Mouse (Mus musculus): ENCODE measurements around the gene Ift122. TPM values are rescaled to one million over a fixed set of nuclear protein-coding genes. Genes with fewer than 3 reads are reported as not detected.

The Ift122 gene
- polyA plus RNA-seq, 1 experiment, result 3.7 TPM

DNA sequence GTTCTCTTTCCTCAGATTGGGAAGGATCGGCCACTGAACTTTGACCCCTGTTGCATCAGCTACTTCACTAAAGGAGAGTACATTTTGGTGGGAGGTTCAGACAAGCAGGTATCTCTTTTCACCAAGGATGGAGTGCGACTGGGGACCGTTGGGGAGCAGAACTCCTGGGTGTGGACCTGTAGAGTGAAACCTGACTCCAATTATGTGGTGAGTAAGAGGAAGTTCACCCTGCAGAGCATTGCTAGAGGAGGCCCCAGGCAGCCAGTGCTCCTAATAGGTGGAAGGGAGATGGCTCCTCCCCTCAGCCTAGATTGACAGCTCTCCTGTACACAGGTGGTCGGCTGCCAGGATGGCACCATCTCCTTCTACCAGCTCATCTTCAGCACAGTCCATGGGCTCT lies 33.6 kb downstream of the Ift122 start:
- WGBS, result 43% methylated on average over 4 of the region's 4 CpGs

GRCm38 (mm10) chr6:115888296-115888695 lies 35.0 kb downstream of the Ift122 start:
- WGBS, result 97% methylated on average over 3 of the region's 3 CpGs
- no peak for DNase-seq (ENCODE audit: low read depth, low spot score)

More for the DNA sequence above, 33.6 kb downstream of the Ift122 start:
- DNase-seq (ENCODE audit: low read depth, low spot score), result no peak

DNA sequence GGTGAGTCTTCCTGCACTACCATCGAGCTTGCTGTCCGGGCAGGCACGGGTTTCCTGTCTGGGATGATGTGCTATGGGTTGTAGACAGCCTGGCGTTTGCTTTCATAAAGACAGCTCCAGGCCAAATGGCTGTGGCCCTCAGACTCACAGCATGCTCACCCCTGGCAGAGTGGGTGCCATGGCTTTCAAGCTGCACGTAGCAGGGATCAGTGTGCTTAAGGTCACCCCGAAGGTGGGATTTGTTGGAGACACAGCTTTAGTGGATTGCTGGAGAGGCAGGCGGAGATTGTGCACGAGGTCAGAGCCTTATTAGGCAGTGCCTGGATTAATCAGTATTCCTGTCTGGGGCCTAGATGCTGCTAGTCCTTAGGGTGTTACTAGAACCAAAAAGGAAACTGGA lies 37.3 kb downstream of the Ift122 start:
- no peak for DNase-seq (ENCODE audit: low read depth, low spot score)
- 78% methylated on average over 8 of the region's 8 CpGs for WGBS

GRCm38 (mm10) chr6:115891061-115891460 lies 37.8 kb downstream of the Ift122 start:
- WGBS, result 80% methylated on average over 6 of the region's 6 CpGs
- DNase-seq (ENCODE audit: low read depth, low spot score), result no peak

DNA sequence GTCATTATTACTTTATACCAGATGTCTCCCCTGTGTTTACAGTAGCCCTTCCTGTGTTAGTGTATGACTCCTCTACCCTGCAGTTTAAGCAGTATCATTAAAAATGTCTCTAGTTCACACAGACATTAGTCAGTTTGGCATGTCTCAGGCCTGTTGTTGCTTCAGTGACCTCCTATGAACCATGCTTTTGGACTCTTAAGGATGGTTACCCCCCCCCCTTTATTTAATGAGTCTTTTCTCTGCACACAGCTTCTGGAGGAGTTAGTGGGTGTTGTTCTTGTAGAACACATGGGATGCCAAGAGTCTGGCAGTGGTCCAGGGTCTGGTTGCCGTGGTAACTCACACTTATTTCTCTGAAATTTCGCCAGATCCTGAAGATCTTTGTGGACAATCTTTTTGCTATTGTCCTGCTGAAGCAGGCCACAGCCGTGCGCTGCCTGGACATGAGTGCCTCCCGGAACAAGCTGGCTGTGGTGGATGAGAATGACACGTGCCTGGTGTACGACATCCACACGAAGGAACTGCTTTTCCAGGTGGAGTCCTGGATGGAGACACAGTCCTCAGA lies 38.3 kb downstream of the Ift122 start:
- 77% methylated on average over 8 of the region's 8 CpGs for WGBS
- no peak for DNase-seq (ENCODE audit: low read depth, low spot score)

- DNase-seq (ENCODE audit: low read depth, low spot score), result no peak
- WGBS, result 72% methylated on average over 3 of the region's 3 CpGs
Measured at GRCm38 (mm10) chr6:115892363-115892762, 39.1 kb downstream of the Ift122 start.

- 68% methylated on average over 1 of the region's 1 CpGs for WGBS
Measured at GRCm38 (mm10) chr6:115896346-115896745, 43.1 kb downstream of the Ift122 start.

DNA sequence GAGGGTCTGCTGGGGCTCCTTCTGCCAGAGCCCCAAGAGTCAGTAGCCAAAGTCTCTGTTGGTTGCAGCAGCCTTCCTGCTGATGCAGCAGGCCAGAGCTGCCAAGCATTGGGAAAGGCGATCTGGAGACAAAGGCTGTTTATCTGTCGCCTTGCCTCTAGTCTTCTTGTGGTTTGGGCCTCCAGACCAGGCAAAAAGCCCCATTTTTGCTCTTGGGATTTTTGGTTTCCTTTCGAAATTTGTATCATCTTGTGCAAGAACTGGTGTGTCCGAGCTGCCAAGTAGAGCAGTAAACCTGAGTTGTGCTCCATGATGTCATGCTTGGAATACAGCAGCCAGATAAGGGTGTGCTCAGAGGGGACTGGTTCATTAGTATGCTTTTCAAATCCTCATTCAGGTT lies 43.8 kb downstream of the Ift122 start:
- WGBS, result 61% methylated on average over 4 of the region's 4 CpGs
- DNase-seq (ENCODE audit: low read depth, low spot score), result no peak

More at GRCm38 (mm10) chr6:115896346-115896745, 43.1 kb downstream of the Ift122 start:
- no peak for DNase-seq (ENCODE audit: low read depth, low spot score)

DNA sequence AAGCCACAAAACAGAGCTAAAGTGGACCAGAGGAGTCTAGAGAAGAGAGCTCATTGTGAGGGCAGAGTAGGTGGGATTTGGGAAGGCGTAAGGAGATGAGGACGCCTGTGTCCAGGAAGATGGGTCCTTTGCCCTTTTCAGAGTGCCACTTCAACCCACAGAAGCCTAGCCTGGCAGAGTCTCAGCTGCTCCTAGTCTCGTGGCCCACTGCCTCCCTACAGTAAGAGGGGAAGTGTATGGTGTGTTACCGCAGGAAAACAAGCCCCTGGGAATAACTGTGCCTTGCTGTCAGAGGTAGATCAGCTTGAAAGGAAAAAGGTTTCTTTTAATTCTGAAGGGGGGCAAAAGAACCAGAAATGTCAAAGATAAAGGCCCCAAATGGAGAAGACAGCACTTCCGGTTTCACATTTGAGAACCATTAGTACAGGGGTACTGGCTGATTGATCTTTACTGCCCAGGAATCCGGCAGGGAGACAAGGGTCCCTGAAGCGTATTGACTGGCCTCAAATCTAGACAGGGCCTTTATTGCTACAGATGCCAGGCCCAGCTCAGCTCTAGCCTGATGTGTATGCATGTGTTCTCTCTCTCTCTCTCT lies 44.8 kb downstream of the Ift122 start:
- WGBS, result 87% methylated on average over 7 of the region's 7 CpGs

GRCm38 (mm10) chr6:115901062-115901461 lies 47.8 kb downstream of the Ift122 start:
- no peak for DNase-seq (ENCODE audit: low read depth, low spot score)

More for the DNA sequence above, 44.8 kb downstream of the Ift122 start:
- DNase-seq (ENCODE audit: low read depth, low spot score), result no peak

GRCm38 (mm10) chr6:115901489-115901931 lies 48.2 kb downstream of the Ift122 start:
- DNase-seq (ENCODE audit: low read depth, low spot score), result no peak
- WGBS, result 78% methylated on average over 8 of the region's 8 CpGs

More at GRCm38 (mm10) chr6:115901062-115901461, 47.8 kb downstream of the Ift122 start:
- 13% methylated on average over 3 of the region's 3 CpGs for WGBS

GRCm38 (mm10) chr6:115902545-115902944 lies 49.3 kb downstream of the Ift122 start:
- 79% methylated on average over 3 of the region's 3 CpGs for WGBS
- DNase-seq (ENCODE audit: low read depth, low spot score), result no peak

DNA sequence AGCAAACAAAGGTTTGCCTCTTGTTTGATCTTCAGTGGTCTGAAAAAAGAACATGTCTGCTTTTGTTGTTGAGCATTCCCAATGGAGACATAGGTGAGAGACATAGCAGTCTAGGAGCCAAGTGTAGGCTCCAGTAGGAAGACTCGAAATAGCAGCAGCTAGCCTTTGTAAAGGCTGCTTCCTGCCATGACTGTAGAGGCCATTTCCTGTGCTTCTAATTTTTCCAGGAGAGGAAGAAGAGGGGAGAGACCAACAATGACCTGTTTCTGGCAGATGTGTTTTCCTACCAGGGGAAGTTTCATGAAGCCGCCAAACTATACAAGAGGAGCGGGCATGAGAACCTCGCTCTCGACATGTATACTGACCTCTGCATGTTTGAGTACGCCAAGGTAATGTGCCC lies 52.3 kb downstream of the Ift122 start:
- DNase-seq (ENCODE audit: low read depth, low spot score), result no peak
- 90% methylated on average over 6 of the region's 6 CpGs for WGBS

DNA sequence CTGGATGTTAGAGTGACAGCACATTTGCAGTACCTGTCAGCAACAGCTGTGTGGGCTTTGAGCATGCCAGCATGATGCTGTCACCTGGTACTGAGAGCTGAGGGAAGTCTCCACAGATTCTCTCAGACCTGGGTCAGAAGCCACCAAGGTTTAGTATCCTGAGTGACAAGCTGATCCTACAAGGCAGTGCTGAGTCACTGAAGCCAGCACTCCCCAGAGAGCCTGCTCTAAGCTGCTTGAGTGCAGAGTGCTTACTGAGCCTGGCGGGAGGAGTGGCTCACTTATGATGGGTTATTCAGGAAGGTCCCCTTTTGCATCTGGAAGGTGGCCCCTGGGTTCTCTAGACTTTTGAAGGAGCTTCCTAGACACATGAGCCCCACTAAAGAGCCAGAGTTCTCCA lies 53.2 kb downstream of the Ift122 start:
- DNase-seq (ENCODE audit: low read depth, low spot score), result no peak
- 86% methylated on average over 1 of the region's 1 CpGs for WGBS

DNA sequence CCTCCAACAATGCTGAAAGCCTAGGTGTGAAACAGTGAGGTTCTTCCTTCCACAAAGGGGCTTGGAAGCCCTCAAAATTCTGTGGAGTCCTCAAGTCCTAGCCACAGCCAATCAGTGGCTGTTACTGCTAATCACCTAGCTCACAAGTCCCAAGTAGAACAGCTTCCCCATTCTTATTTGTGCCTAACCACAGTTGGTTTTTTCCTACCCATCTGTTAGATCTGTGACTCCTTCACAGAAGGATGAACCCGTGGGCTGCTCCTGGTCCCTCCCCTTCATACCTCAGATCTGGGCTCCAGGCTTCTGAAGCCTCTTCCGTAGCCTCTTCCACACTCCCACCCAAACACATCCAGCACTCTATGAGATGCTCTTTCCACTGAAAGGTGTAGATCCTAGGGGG lies 53.6 kb downstream of the Ift122 start:
- WGBS, result 78% methylated on average over 2 of the region's 2 CpGs
- DNase-seq (ENCODE audit: low read depth, low spot score), result no peak

GRCm38 (mm10) chr6:115908421-115908982 lies 55.2 kb downstream of the Ift122 start:
- WGBS, result 69% methylated on average over 6 of the region's 6 CpGs
- no peak for DNase-seq (ENCODE audit: low read depth, low spot score)

DNA sequence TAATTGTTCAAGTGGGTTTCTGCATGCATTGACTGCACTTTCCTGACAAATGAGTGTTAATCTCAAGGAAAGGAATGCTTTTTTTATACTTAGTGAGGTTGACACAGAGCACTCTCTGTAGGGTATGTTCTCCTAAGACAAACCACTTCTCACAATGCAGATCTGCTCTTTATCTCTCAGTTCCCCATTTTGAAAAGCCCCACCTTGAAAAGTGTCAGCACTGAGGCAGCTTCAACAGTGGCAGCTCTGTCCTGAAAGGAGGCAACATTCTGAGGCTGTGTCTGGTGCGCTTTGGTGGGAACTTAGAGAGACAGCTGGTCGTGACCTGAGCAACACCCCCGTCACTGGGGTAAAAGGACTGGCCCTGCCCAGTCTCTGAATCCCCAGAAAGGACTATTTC lies 55.8 kb downstream of the Ift122 start:
- DNase-seq (ENCODE audit: low read depth, low spot score), result no peak
- WGBS, result 87% methylated on average over 3 of the region's 3 CpGs

DNA sequence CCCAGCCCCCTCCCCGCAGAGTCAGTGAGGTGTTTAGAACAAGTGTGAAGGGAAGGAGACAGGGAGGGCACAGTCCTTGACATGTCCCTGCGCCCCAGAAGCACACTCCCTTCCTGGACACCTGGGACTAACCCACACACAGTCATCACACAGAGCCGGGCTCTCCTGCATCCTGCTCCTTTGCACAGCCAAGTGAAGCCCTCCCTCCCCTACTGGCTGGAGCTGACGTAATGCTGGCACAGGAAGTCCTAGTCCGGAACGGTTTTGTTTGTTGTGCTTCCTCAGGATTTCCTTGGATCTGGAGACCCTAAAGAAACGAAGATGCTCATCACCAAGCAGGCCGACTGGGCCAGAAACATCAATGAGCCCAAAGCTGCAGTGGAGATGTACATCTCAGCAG lies 56.7 kb downstream of the Ift122 start:
- 57% methylated on average over 8 of the region's 8 CpGs for WGBS
- no peak for DNase-seq (ENCODE audit: low read depth, low spot score)

DNA sequence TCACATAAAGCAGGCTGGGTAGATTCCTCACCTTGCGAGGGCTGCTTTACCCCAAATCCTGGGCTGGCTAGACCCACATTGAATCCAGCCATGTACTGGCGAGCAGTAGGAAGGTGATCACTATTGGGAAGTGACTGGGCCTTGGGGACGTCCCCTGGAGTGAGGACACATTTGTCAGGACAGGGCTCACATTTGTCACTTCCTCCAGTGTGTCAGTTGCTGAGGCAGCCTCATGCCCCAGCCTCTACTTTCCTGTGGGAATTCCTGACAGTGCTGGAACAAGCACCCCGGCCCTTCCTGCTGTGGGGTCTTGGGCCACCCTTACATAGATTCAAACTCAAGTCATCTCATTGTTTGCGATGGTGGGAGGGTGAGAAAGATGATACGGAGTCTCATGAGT lies 58.5 kb downstream of the Ift122 start:
- DNase-seq (ENCODE audit: low read depth, low spot score), result no peak
- 91% methylated on average over 6 of the region's 6 CpGs for WGBS

- no peak for DNase-seq (ENCODE audit: low read depth, low spot score)
Measured at GRCm38 (mm10) chr6:115913482-115913881, 60.2 kb downstream of the Ift122 start.

GRCm38 (mm10) chr6:115914511-115915202 lies 61.4 kb downstream of the Ift122 start:
- 91% methylated on average over 15 of the region's 15 CpGs for WGBS
- DNase-seq (ENCODE audit: low read depth, low spot score), result no peak

More at GRCm38 (mm10) chr6:115913482-115913881, 60.2 kb downstream of the Ift122 start:
- WGBS, result 89% methylated on average over 10 of the region's 10 CpGs
